Mouse (Mus musculus) stomach, postnatal 0 days (tissue): ENCODE measurements at regions not wholly inside any gene's neighbourhood (a gene's known extent, or its start where the extent isn't known, plus 50 kb on each side); places are given as distances from the start of the nearest gene placed in this dataset.

Source experiments
- ATAC-seq: fragments of 200-750 bp; cut with Nextera tagmentation; 2 replicates; pipeline ENCODE4 v1.8.0; 2017; ENCODE audit not compliant: low FRiP score, low TSS enrichment
- DNase-seq: peaks from one replicate; pipeline ENCODE4 v3.0.0-alpha.2; 2016; ENCODE audit warnings: low spot score
- H3K27ac ChIP-seq: fragments of 300-500 bp; sonication (generic); replicated peaks from 2 replicates; pipeline ENCODE4 v1.5.1; 2014; ENCODE audit warnings: mild to moderate bottlenecking, control low read depth
- H3K27me3 ChIP-seq: fragments of 300-500 bp; sonication (generic); 2 replicates; pipeline ENCODE4 v1.6.1; 2014; ENCODE audit warnings: low read length; ENCODE audit not compliant: control insufficient read depth, insufficient read depth
- H3K36me3 ChIP-seq: fragments of 300-500 bp; sonication (generic); 2 replicates; pipeline ENCODE4 v1.6.1; 2014; ENCODE audit warnings: low read length, mixed read lengths; ENCODE audit not compliant: control insufficient read depth, insufficient read depth
- H3K4me1 ChIP-seq: fragments of 300-500 bp; sonication (generic); replicated peaks from 2 replicates; pipeline ENCODE4 v1.6.1; 2014; ENCODE audit warnings: antibody characterized with exemption; ENCODE audit not compliant: control insufficient read depth, insufficient read depth
- H3K4me2 ChIP-seq: fragments of 300-500 bp; sonication (generic); replicated peaks from 2 replicates; pipeline ENCODE4 v1.6.1; 2014; ENCODE audit warnings: low read depth, mild to moderate bottlenecking, control low read depth, moderate library complexity
- H3K4me3 ChIP-seq: fragments of 300-500 bp; sonication (generic); 2 replicates; pipeline ENCODE4 v1.5.1; 2014; ENCODE audit warnings: low read depth, low read length, control low read depth
- H3K9ac ChIP-seq: fragments of 300-500 bp; sonication (generic); 2 replicates; pipeline ENCODE4 v1.6.1; 2014; ENCODE audit warnings: mild to moderate bottlenecking, low read length, control low read depth, mixed read lengths
- H3K9me3 ChIP-seq: fragments of 300-500 bp; sonication (generic); 2 replicates; pipeline ENCODE4 v1.6.1; 2016; ENCODE audit warnings: low read length; ENCODE audit not compliant: control insufficient read depth
- CTCF ChIP-seq: IDR thresholded peaks from 2 replicates; pipeline ENCODE4 v1.5.1; 2016; ENCODE audit warnings: antibody characterized with exemption, low read depth, mild to moderate bottlenecking, moderate library complexity
- EP300 ChIP-seq: optimal IDR thresholded peaks from 2 replicates; pipeline ENCODE3; 2016; ENCODE audit warnings: antibody characterized with exemption
- WGBS: fragments of 180-500 bp; shearing (Covaris S2); extraction: QIAGEN DNeasy Blood & Tissue Kit; methylation state at CpG from one replicate; pipeline ENCODE4 v1.1.7; 2014; 5-methylcytosine and 5-hydroxymethylcytosine counted together

DNA sequence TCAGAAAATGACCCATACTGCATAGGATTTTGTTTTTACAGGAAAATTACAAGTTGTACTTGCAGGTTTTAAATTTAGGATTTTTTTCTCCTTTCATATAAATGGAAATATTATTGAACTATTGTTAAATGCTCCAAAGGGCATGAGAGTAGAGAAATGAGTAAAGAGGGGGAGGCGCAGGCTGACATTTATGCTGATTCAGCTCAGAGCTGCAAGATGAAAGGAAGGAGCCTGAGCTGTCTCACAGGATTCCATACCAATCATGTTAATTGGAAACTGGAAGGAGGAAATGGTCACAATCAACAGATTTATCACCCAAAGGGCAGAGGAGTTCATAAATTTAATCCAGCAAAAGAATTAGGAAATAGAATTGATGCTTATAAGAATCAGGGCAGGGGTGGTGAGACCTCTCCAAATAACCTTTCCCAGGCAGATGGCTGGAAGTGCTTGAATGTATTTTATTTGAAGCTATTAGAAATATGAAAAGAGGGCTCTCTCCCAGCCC lies 1046.2 kb upstream of the Lrrc6 start:
- Histone ChIP-seq H3K4me3 (no peak overlapping the region), H3K4me2 (no peak overlapping the region), H3K27me3 (no peaks in the 10 kb centered on the region), H3K36me3 (no peaks in the 10 kb centered on the region), H3K9me3 (no peaks in the 10 kb centered on the region), H3K9ac (no peak overlapping the region), H3K27ac (no peak overlapping the region), H3K4me1 (no peaks in the 10 kb centered on the region)
- no peak for ATAC-seq
- no peak for DNase-seq
- no peak for TF ChIP-seq CTCF
- WGBS: 90% methylated on average over 1 of the region's 1 CpGs

GRCm38 (mm10) chr15:67545745-67546144 lies 1045.0 kb upstream of the Lrrc6 start:
- Histone ChIP-seq H3K4me2 (no peak overlapping the region), H3K4me3 (no peak overlapping the region), H3K27ac (no peak overlapping the region), H3K4me1 (no peaks in the 10 kb centered on the region), H3K9ac (no peak overlapping the region), H3K36me3 (no peaks in the 10 kb centered on the region), H3K9me3 (no peaks in the 10 kb centered on the region), H3K27me3 (no peaks in the 10 kb centered on the region)
- no peak for DNase-seq
- no peak for TF ChIP-seq CTCF
- no peak for TF ChIP-seq EP300
- WGBS: 69% methylated on average over 6 of the region's 6 CpGs
- ATAC-seq: no peak

DNA sequence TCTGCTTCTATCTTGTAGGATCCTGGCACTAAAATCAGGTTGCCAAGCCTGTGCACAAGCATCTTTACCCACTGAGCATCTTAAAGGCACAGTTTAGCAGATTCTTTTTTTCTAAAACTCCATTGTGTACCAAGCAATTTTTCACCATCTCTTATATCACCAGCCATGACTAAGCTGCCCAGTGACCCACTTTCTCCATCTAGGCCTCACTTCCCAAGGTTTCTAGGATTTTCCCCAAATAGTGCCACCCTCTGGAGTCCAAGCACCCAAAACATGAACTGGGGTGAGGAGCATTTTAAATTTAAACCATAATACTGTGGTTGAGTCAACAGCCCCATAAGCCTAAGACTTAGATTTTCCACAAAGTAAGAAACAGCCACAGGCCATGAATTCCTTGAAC lies 1013.0 kb upstream of the Lrrc6 start:
- Histone ChIP-seq H3K9me3 (no peaks in the 10 kb centered on the region), H3K27me3 (no peaks in the 10 kb centered on the region)
- no peak for TF ChIP-seq CTCF
- TF ChIP-seq EP300: no peak

DNA sequence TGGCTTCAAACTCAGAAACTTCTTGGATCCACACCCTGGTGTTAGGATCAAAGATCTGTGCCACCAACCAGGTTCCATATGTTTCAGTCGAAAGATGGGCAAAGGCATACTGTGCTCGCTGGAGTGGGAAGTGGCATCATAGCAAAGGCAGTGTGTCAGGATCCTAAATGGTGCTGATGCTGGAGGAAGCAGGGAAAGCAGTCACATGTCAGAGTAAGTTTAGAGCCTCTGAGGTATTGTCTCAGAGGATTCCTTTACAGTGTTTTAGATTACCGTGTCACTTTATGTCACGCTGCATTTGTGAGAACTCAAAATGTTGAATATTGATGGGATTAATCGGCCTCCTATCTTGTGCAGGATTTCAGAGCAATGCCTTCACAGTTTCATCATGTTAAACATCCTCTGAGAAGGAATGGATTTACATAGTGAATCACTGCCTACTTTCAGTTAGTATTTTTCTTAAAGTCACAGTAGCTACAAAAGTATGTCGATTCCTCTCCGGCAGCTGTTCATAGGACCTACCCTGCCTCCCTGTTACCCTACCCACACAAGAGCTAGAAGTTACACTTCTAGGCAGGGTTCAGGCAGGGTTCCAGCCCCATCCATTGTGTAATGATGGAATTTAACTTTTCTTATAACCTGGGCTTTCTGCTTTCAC lies 994.4 kb upstream of the Lrrc6 start:
- no peak overlapping the region for H3K4me3 ChIP-seq
- no peak for ATAC-seq
- TF ChIP-seq EP300 (no peak), CTCF (no peak)
- H3K4me2 ChIP-seq: no peak overlapping the region
- no peak overlapping the region for H3K9ac ChIP-seq
- no peaks in the 10 kb centered on the region for H3K36me3 ChIP-seq
- no peaks in the 10 kb centered on the region for H3K4me1 ChIP-seq
- H3K27me3 ChIP-seq: no peaks in the 10 kb centered on the region
- no peak overlapping the region for H3K27ac ChIP-seq
- no peaks in the 10 kb centered on the region for H3K9me3 ChIP-seq
- 87% methylated on average over 7 of the region's 7 CpGs for WGBS
- no peak for DNase-seq

More for the DNA sequence above, 1013.0 kb upstream of the Lrrc6 start:
- no peaks in the 10 kb centered on the region for H3K36me3 ChIP-seq
- no peak overlapping the region for H3K4me3 ChIP-seq
- no peak overlapping the region for H3K27ac ChIP-seq
- H3K9ac ChIP-seq: no peak overlapping the region
- no peak overlapping the region for H3K4me2 ChIP-seq
- no peaks in the 10 kb centered on the region for H3K4me1 ChIP-seq
- no peak for ATAC-seq
- no peak for DNase-seq

- H3K9me3 ChIP-seq: no peaks in the 10 kb centered on the region
- DNase-seq: no peak
- no peaks in the 10 kb centered on the region for H3K36me3 ChIP-seq
- no peaks in the 10 kb centered on the region for H3K27me3 ChIP-seq
- no peak overlapping the region for H3K4me3 ChIP-seq
- ATAC-seq: no peak
- H3K9ac ChIP-seq: no peak overlapping the region
- no peak overlapping the region for H3K27ac ChIP-seq
- WGBS: 75% methylated on average over 2 of the region's 2 CpGs
- no peaks in the 10 kb centered on the region for H3K4me1 ChIP-seq
- TF ChIP-seq EP300: no peak
- no peak for TF ChIP-seq CTCF
- H3K4me2 ChIP-seq: no peak overlapping the region
Observed at GRCm38 (mm10) chr15:67481733-67482132, 981.0 kb upstream of the Lrrc6 start.

- Histone ChIP-seq H3K36me3 (no peaks in the 10 kb centered on the region), H3K27ac (no peak overlapping the region), H3K9ac (no peak overlapping the region), H3K9me3 (no peaks in the 10 kb centered on the region), H3K4me3 (no peak overlapping the region), H3K4me2 (no peak overlapping the region), H3K27me3 (no peaks in the 10 kb centered on the region), H3K4me1 (no peaks in the 10 kb centered on the region)
- no peak for DNase-seq
- 83% methylated on average over 5 of the region's 5 CpGs for WGBS
- ATAC-seq: no peak
- no peak for TF ChIP-seq EP300
- no peak for TF ChIP-seq CTCF
Observed at GRCm38 (mm10) chr15:67474325-67474724, 973.6 kb upstream of the Lrrc6 start.
